Mouse (Mus musculus): ENCODE results near the gene Itgb3bp.

- TF ChIP-seq CTCF (IDR thresholded peaks at IDR 0.05; ENCODE audit: control insufficient read depth, insufficient read depth, insufficient replicate concordance, low read depth, low read length) (no peak), POLR2A (IDR thresholded peaks at IDR 0.05; ENCODE audit: control insufficient read depth, low read depth, low read length) (no peak)
Measured at GRCm38 (mm10) chr4:99934859-99935258, 5.2 kb upstream of the Itgb3bp start.
